Mouse (Mus musculus) intestine, embryonic 14.5 days (tissue): ENCODE results near the gene Fgfr2. TPM values are rescaled to one million over a fixed set of nuclear protein-coding genes. Genes with fewer than 3 reads are reported as not detected.
A peak's percentile ranks its signal among the peaks of the same experiment; 100 is the strongest.

Source experiments
- ATAC-seq: fragments of 200-750 bp; cut with Nextera tagmentation; replicated peaks from 2 replicates; pipeline ENCODE4 v1.8.0; 2017; ENCODE audit warnings: low read depth, moderate number of reproducible peaks, moderate TSS enrichment, moderate library complexity; ENCODE audit not compliant: low FRiP score, low TSS enrichment
- DNase-seq: peaks from one replicate; pipeline ENCODE4 v3.0.0-alpha.2; 2018; ENCODE audit warnings: low spot score
- H3K27ac ChIP-seq: fragments of 300-500 bp; sonication (generic); 2 replicates; pipeline ENCODE4 v1.5.1; 2014; ENCODE audit warnings: low read depth, mild to moderate bottlenecking, control low read depth
- H3K27me3 ChIP-seq: fragments of 300-500 bp; sonication (generic); replicated peaks from 2 replicates; pipeline ENCODE4 v1.6.1; 2014; ENCODE audit warnings: low read length, control low read depth; ENCODE audit not compliant: control insufficient read depth, insufficient read depth
- H3K36me3 ChIP-seq: fragments of 300-500 bp; sonication (generic); 2 replicates; pipeline ENCODE4 v1.6.1; 2014; ENCODE audit warnings: low read length, control low read depth; ENCODE audit not compliant: control insufficient read depth, insufficient read depth
- H3K4me1 ChIP-seq: fragments of 300-500 bp; sonication (generic); replicated peaks from 2 replicates; pipeline ENCODE4 v1.6.1; 2014; ENCODE audit warnings: low read length, control low read depth, mixed read lengths; ENCODE audit not compliant: control insufficient read depth, insufficient read depth
- H3K4me2 ChIP-seq: fragments of 300-500 bp; sonication (generic); 2 replicates; pipeline ENCODE4 v1.6.1; 2014; ENCODE audit warnings: low read length
- H3K4me3 ChIP-seq: fragments of 300-500 bp; sonication (generic); 2 replicates; pipeline ENCODE4 v1.5.1; 2014; ENCODE audit warnings: low read depth, low read length, control low read depth, mixed read lengths
- H3K9ac ChIP-seq: fragments of 300-500 bp; sonication (generic); 2 replicates; pipeline ENCODE4 v1.6.1; 2014; ENCODE audit warnings: mild to moderate bottlenecking, low read length
- H3K9me3 ChIP-seq: fragments of 300-500 bp; sonication (generic); 2 replicates; pipeline ENCODE4 v1.6.1; 2016; ENCODE audit warnings: low read length, control low read depth; ENCODE audit not compliant: control insufficient read depth
- WGBS: fragments of 180-500 bp; shearing (Covaris S2); extraction: QIAGEN DNeasy Blood & Tissue Kit; methylation state at CpG from one replicate; pipeline ENCODE4 v1.1.7; 2014; 5-methylcytosine and 5-hydroxymethylcytosine counted together
- polyA plus RNA-seq: library from polyadenylated mRNA; unstranded; fragments of >200 nt; fragmentation: Nextera tagmentation; extraction: Ambion mirVana; gene quantifications from 2 replicates; pipeline ENCODE4 v1.2.1, GENCODE M21; 2014

The Fgfr2 gene
- polyA plus RNA-seq, 1 experiment from 2014 or later: 105 TPM

GRCm38 (mm10) chr7:132098441-132098840 is 1024.7 kb downstream of the Fgfr2 start:
- Histone ChIP-seq H3K27ac (no peak overlapping the region), H3K27me3 (no peaks in the 10 kb centered on the region), H3K4me1 (peaks cover 6% of the 10 kb centered on the region; the same call in 1 of the 2 replicates), H3K4me3 (no peak overlapping the region), H3K36me3 (no peaks in the 10 kb centered on the region), H3K9ac (no peak overlapping the region), H3K9me3 (no peaks in the 10 kb centered on the region), H3K4me2 (no peak overlapping the region)
- WGBS: 22% methylated on average over 4 of the region's 4 CpGs
- DNase-seq (peak; percentile 68), ATAC-seq (no peak)

- DNase-seq (no peak), ATAC-seq (no peak)
- Histone ChIP-seq H3K4me2 (no peak overlapping the region), H3K27me3 (no peaks in the 10 kb centered on the region), H3K27ac (no peak overlapping the region), H3K9ac (no peak overlapping the region), H3K4me1 (peaks cover 6% of the 10 kb centered on the region; the same call in 1 of the 2 replicates), H3K9me3 (no peaks in the 10 kb centered on the region), H3K4me3 (no peak overlapping the region), H3K36me3 (no peaks in the 10 kb centered on the region)
- 46% methylated on average over 7 of the region's 7 CpGs for WGBS
These were observed 1028.5 kb downstream of the Fgfr2 start for GRCm38 (mm10) chr7:132094666-132095065.

GRCm38 (mm10) chr7:132091551-132091950 is 1031.6 kb downstream of the Fgfr2 start:
- H3K27me3 ChIP-seq: no peaks in the 10 kb centered on the region
- H3K4me3 ChIP-seq: no peak overlapping the region
- H3K4me2 ChIP-seq: no peak overlapping the region
- 87% methylated on average over 7 of the region's 7 CpGs for WGBS
- H3K27ac ChIP-seq: no peak overlapping the region
- no peak for DNase-seq
- no peaks in the 10 kb centered on the region; the same call in 1 of the 2 replicates for H3K4me1 ChIP-seq
- no peak for ATAC-seq
- H3K9ac ChIP-seq: no peak overlapping the region
- H3K9me3 ChIP-seq: no peaks in the 10 kb centered on the region
- no peaks in the 10 kb centered on the region for H3K36me3 ChIP-seq

- DNase-seq: no peak
- Histone ChIP-seq H3K27me3 (no peaks in the 10 kb centered on the region), H3K4me2 (no peak overlapping the region), H3K36me3 (no peaks in the 10 kb centered on the region), H3K9ac (no peak overlapping the region), H3K9me3 (no peaks in the 10 kb centered on the region), H3K27ac (no peak overlapping the region), H3K4me3 (no peak overlapping the region), H3K4me1 (no peaks in the 10 kb centered on the region)
- WGBS: 75% methylated on average over 6 of the region's 6 CpGs
- ATAC-seq: no peak
These were observed 1034.5 kb downstream of the Fgfr2 start for GRCm38 (mm10) chr7:132088606-132089005.

DNA sequence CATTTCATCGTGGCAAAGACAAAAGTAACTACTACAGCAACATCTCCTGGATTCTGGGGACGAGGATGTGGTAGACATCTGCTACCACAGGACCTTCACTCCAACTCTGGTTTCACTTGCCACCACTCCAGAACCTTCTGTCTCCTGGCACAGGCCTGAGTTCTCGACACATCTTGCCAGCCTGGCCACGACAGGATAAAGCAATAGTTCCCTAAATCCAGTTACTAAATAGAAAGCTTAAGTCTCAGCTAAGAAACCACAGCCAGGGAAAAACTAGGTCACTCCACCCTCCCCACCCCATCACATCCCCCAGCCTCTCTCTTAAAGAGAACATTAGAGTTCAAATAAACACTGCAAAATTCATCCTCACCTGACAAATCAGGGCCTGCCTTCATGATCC is 1035.0 kb downstream of the Fgfr2 start:
- WGBS: 77% methylated on average over 4 of the region's 4 CpGs
- H3K36me3 ChIP-seq: no peaks in the 10 kb centered on the region
- no peak overlapping the region for H3K4me2 ChIP-seq
- H3K9me3 ChIP-seq: no peaks in the 10 kb centered on the region
- H3K27ac ChIP-seq: no peak overlapping the region
- no peak overlapping the region for H3K9ac ChIP-seq
- no peaks in the 10 kb centered on the region for H3K27me3 ChIP-seq
- no peak for ATAC-seq
- no peak for DNase-seq
- H3K4me3 ChIP-seq: no peak overlapping the region
- no peaks in the 10 kb centered on the region for H3K4me1 ChIP-seq

DNA sequence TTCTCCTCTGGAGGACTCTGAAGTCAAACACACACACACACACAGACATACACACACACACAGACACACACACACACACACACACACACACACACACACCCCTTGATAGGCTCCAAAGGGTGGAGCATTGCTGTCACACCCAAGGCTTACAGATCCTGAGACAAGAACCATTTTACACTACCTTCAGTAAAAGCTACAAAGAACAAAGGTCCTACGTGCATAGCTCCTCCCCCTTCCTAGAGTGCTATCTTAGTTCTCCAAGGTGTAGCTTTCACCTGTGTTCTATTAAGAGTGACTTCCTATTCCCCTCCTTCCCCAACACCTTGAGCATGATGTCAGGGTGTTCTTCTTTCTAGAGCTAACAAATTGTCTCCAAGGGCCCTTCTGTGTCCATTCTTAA is 1047.3 kb downstream of the Fgfr2 start:
- H3K4me2 ChIP-seq: no peak overlapping the region
- no peak overlapping the region for H3K4me3 ChIP-seq
- no peak overlapping the region for H3K9ac ChIP-seq
- H3K9me3 ChIP-seq: no peaks in the 10 kb centered on the region
- ATAC-seq (no peak), DNase-seq (no peak)
- no peak overlapping the region for H3K27ac ChIP-seq
- no peaks in the 10 kb centered on the region for H3K4me1 ChIP-seq
- no peaks in the 10 kb centered on the region for H3K36me3 ChIP-seq
- 61% methylated on average over 1 of the region's 1 CpGs for WGBS
- no peaks in the 10 kb centered on the region for H3K27me3 ChIP-seq

DNA sequence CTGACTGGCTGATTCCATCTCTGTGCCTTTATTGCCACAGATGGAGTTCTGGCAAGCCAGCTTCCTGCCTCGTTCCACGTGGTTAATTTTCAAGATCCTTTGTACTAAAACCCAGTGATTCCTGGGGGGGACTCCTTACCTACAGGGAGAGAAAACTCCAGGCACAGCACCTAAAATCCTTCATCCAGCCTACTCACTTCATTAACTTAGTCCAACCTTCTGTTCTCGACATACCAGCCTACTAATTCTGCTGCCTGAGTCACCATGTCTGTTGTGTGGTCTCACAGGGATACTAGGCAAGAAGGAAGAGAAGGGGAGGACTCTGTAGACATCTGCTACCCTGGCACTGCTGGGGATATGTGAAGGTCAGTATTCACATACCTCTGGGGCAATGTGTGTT is 1048.6 kb downstream of the Fgfr2 start:
- H3K36me3 ChIP-seq: no peaks in the 10 kb centered on the region
- no peak overlapping the region for H3K9ac ChIP-seq
- H3K4me3 ChIP-seq: no peak overlapping the region
- no peaks in the 10 kb centered on the region for H3K27me3 ChIP-seq
- no peak overlapping the region for H3K27ac ChIP-seq
- ATAC-seq (no peak), DNase-seq (no peak)
- WGBS: 70% methylated on average over 3 of the region's 3 CpGs
- no peaks in the 10 kb centered on the region for H3K9me3 ChIP-seq
- no peak overlapping the region for H3K4me2 ChIP-seq
- no peaks in the 10 kb centered on the region for H3K4me1 ChIP-seq

DNA sequence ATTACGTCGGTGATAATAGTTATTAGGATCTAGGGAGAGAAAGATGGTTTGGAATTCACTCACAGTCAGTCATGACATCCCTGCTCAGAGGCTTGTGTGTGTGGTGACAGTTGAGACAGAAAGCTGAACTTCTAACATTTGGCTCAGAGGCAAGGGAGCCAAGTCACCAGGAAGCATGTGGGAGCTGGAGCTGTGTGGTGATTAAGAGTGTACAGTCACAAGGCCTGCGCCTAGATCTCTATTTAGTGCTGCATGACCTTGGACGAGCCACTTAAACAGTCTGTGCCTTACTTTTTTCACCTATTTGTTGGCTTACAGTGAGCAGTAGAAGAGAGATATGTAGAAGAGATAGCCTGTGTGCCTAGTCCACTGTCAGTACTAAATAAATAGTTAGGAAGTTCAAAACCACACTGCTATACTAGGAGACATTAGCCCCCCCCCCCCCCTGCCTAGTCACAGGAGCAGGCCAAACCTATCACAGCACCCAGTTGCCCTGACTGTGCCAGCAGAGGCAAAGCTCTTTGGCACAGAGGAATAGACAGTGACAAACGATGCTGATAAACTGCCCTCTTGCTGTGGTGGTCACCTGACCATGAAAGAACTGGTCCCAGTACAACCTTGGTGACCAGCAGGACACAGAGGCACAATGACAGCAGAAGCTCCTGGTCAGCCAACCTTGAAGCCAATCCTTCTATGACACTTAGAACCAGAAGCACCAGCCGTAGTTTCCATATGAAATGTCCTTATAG is 1052.1 kb downstream of the Fgfr2 start:
- Histone ChIP-seq H3K27me3 (no peaks in the 10 kb centered on the region), H3K9me3 (no peaks in the 10 kb centered on the region), H3K4me3 (no peak overlapping the region), H3K36me3 (no peaks in the 10 kb centered on the region), H3K9ac (no peak overlapping the region), H3K4me1 (no peaks in the 10 kb centered on the region), H3K4me2 (no peak overlapping the region), H3K27ac (no peak overlapping the region)
- ATAC-seq: no peak
- no peak for DNase-seq
- 85% methylated on average over 6 of the region's 6 CpGs for WGBS

- Histone ChIP-seq H3K4me3 (no peak overlapping the region), H3K36me3 (no peaks in the 10 kb centered on the region), H3K27me3 (no peaks in the 10 kb centered on the region), H3K9me3 (no peaks in the 10 kb centered on the region), H3K4me1 (no peaks in the 10 kb centered on the region), H3K27ac (no peak overlapping the region), H3K9ac (no peak overlapping the region), H3K4me2 (no peak overlapping the region)
- 83% methylated on average over 5 of the region's 5 CpGs for WGBS
- ATAC-seq (no peak), DNase-seq (no peak)
These were observed 1055.2 kb downstream of the Fgfr2 start for GRCm38 (mm10) chr7:132067951-132068350.
